ENCODE assay signal across 12 mouse cellular contexts in genomic region chr9:120774251-120774650, GRCm38 (mm10).
DNase-seq lines count a peak whose midpoint lies in the region; ATAC-seq and TF ChIP-seq lines count a peak whose summit lies in the region.
"Had no signal": no experiment of that assay in that cellular context is flagged by ENCODE, and none has a peak within 500 bp of the region (broad histone marks: within the 10 kb centered on the region; RNA-seq: fewer than 3 reads in every experiment).

No protein-coding gene starts in this region.

- WGBS in forebrain, postnatal 0 days: 80% methylated on average over 1 of the region's 1 CpGs
- WGBS in forebrain, embryonic 14.5 days: 97% methylated on average over 1 of the region's 1 CpGs
- 81% methylated on average over 1 of the region's 1 CpGs for WGBS in liver, embryonic 14.5 days (ENCODE audit: insufficient replicate concordance)

- no peaks in the 10 kb centered on the region for H3K4me1 ChIP-seq in forebrain, postnatal 0 days (ENCODE audit: insufficient read depth)
- 0 out of 2 replicates have a peak, but pooled peaks cover 4% of the 10 kb centered on the region for H3K4me1 ChIP-seq in forebrain, embryonic 14.5 days (ENCODE audit: control insufficient read depth, insufficient read depth, low read length)
- peaks cover 2 to 19% of the 10 kb centered on the region in 2 experiments; a peak in 2 of 4 replicates for H3K4me1 ChIP-seq in liver, embryonic 14.5 days (replicated peaks; ENCODE audit: control insufficient read depth in 2 of 2, insufficient read depth in 2 of 2, low read length in 1 of 2)

- H3K9ac ChIP-seq in forebrain, postnatal 0 days: no peak overlapping the region
- H3K9ac ChIP-seq in forebrain, embryonic 14.5 days (ENCODE audit: low read length): no peak overlapping the region
- H3K9ac ChIP-seq in liver, embryonic 14.5 days (replicated peaks): no peak overlapping the region
- H3K9ac ChIP-seq: liver, embryonic 12.5 days had no signal

- no peak overlapping the region for H3K27ac ChIP-seq in forebrain, postnatal 0 days (ENCODE audit: low read depth, low read length)
- no peak overlapping the region for H3K27ac ChIP-seq in forebrain, embryonic 14.5 days (ENCODE audit: low read depth, low read length)
- H3K27ac ChIP-seq in liver, embryonic 14.5 days: no peak overlapping the region

- DNase-seq in forebrain, postnatal 0 days: no peak
- DNase-seq in forebrain, embryonic 14.5 days (ENCODE audit: low spot score): no peak
- DNase-seq in liver, embryonic 14.5 days (ENCODE audit: low read depth in 3 of 3, low spot score in 3 of 3): no peak
- DNase-seq in liver (no peak), 3T3-L1 (ENCODE audit: low read depth, low spot score) (peak; percentile 18), adipocyte (ENCODE audit: low spot score) (no peak)
- DNase-seq in T-cell, adult 2 months (ENCODE audit: low spot score): peak; percentile 31
- no peak for DNase-seq in right cerebral cortex, adult 2 months (ENCODE audit: low spot score in 2 of 2)
- DNase-seq: adrenal gland, postnatal 25 days; embryo, embryonic 11 days; spleen, adult 18-20 months had no signal

- peak; percentile 30; the same call in 1 of the 2 replicates for TF ChIP-seq CTCF in forebrain, postnatal 0 days (IDR thresholded peaks at IDR 0.05; ENCODE audit: low read depth)
- TF ChIP-seq CTCF in liver, embryonic 14.5 days (IDR thresholded peaks at IDR 0.05; ENCODE audit: low read depth): peak; percentile 19; the same call in 1 of the 2 replicates

- ATAC-seq in forebrain, postnatal 0 days: no peak
- ATAC-seq in forebrain, embryonic 14.5 days: no peak
- no peak for ATAC-seq in liver, embryonic 14.5 days (ENCODE audit: insufficient read depth)
- ATAC-seq: liver, embryonic 12.5 days had no signal

- no peak overlapping the region for H3K4me2 ChIP-seq in forebrain, postnatal 0 days (ENCODE audit: low read depth)
- no peak overlapping the region for H3K4me2 ChIP-seq in forebrain, embryonic 14.5 days (ENCODE audit: low read length)
- H3K4me2 ChIP-seq in liver, embryonic 14.5 days (ENCODE audit: low read depth): no peak overlapping the region
- H3K4me2 ChIP-seq: liver, embryonic 12.5 days had no signal

- TF ChIP-seq EP300 in liver, embryonic 14.5 days (IDR thresholded peaks at IDR 0.05; ENCODE audit: low read depth): no peak

- H3K4me3 ChIP-seq in forebrain, postnatal 0 days (ENCODE audit: low read depth, low read length): no peak overlapping the region
- H3K4me3 ChIP-seq in forebrain, embryonic 14.5 days (ENCODE audit: low read depth, low read length): no peak overlapping the region
- H3K4me3 ChIP-seq in liver, embryonic 14.5 days (ENCODE audit: insufficient read depth in 1 of 2, low read depth in 2 of 2, low read length in 2 of 2): no peak overlapping the region
- H3K4me3 ChIP-seq: liver, embryonic 12.5 days had no signal

- no peaks in the 10 kb centered on the region for H3K36me3 ChIP-seq in forebrain, postnatal 0 days (ENCODE audit: insufficient read depth)
- no peaks in the 10 kb centered on the region for H3K36me3 ChIP-seq in forebrain, embryonic 14.5 days (ENCODE audit: control insufficient read depth, insufficient read depth, low read length)
- H3K36me3 ChIP-seq in liver, embryonic 14.5 days (replicated peaks; ENCODE audit: control insufficient read depth, insufficient read depth, low read depth): no peaks in the 10 kb centered on the region
- H3K36me3 ChIP-seq: liver, embryonic 12.5 days had no signal

- H3K27me3 ChIP-seq in forebrain, postnatal 0 days (ENCODE audit: insufficient read depth, low read length): no peaks in the 10 kb centered on the region
- H3K27me3 ChIP-seq in forebrain, embryonic 14.5 days (replicated peaks; ENCODE audit: control insufficient read depth, insufficient read depth, low read length): no peaks in the 10 kb centered on the region
- no peaks in the 10 kb centered on the region for H3K27me3 ChIP-seq in liver, embryonic 14.5 days (ENCODE audit: control insufficient read depth, insufficient read depth, low read length)
- H3K27me3 ChIP-seq: liver, embryonic 12.5 days had no signal

- H3K9me3 ChIP-seq in forebrain, postnatal 0 days (ENCODE audit: low read length): no peaks in the 10 kb centered on the region
- H3K9me3 ChIP-seq in forebrain, embryonic 14.5 days (replicated peaks; ENCODE audit: control insufficient read depth, low read length): no peaks in the 10 kb centered on the region
- no peaks in the 10 kb centered on the region for H3K9me3 ChIP-seq in liver, embryonic 14.5 days (ENCODE audit: control insufficient read depth, low read length)
- H3K9me3 ChIP-seq: liver, embryonic 12.5 days had no signal

Comparison
In these comparisons a context has a peak if more than half of its experiments do, and no peak if none do; other contexts are left out.
1. DNase-seq: peak in 3T3-L1 (single experiment) and T-cell, adult 2 months (single experiment); none in forebrain, postnatal 0 days (single experiment), forebrain, embryonic 14.5 days (single experiment), liver, embryonic 14.5 days (0 of 3), liver (single experiment), right cerebral cortex, adult 2 months (0 of 2) and adipocyte (single experiment).